Mouse (Mus musculus) heart, adult 18-20 months (tissue): ENCODE measurements around the gene Diras2. TPM values are rescaled to one million over a fixed set of nuclear protein-coding genes. Genes with fewer than 3 reads are reported as not detected.

ENCODE experiments used
- DNase-seq, 2 experiments: peaks; one replicate each; pipeline ENCODE4 v3.0.0; 2021 to 2022; ENCODE audit warnings: mixed read lengths in 1 of 2
- total RNA-seq, 2 experiments: library from RNA; stranded (reverse); gene quantifications; 2 replicates each; pipeline ENCODE4 v1.2.3; 2021

Diras2 gene
- total RNA-seq, 2 experiments from 2014 or later = 0.25 to 0.39 TPM

GRCm38 (mm10) chr13:52469795-52470690, 61.0 kb downstream of the Diras2 start:
- DNase-seq = peak in 1 of 2 experiments; percentile 17

GRCm38 (mm10) chr13:52465141-52465540, 65.9 kb downstream of the Diras2 start:
- no peak for DNase-seq

GRCm38 (mm10) chr13:52459982-52460381, 71.1 kb downstream of the Diras2 start:
- DNase-seq = no peak

GRCm38 (mm10) chr13:52457889-52458324, 73.2 kb downstream of the Diras2 start:
- no peak for DNase-seq

- no peak for DNase-seq
Observed at GRCm38 (mm10) chr13:52457177-52457888, 73.7 kb downstream of the Diras2 start.

- DNase-seq = peak; percentile 32 to 56
Observed at GRCm38 (mm10) chr13:52455329-52455728, 75.8 kb downstream of the Diras2 start.

GRCm38 (mm10) chr13:52454708-52455250, 76.3 kb downstream of the Diras2 start:
- no peak for DNase-seq

Other genes with a start within 250 kb of the Diras2 start
- gene Syk, start 51.9 kb upstream of the Diras2 start, total RNA-seq = 10 to 100 TPM; 16.1 to 21.1 TPM